Mouse (Mus musculus) MEL (cell line): ENCODE measurements at regions not wholly inside any gene's neighbourhood (a gene's known extent, or its start where the extent isn't known, plus 50 kb on each side); places are given as distances from the start of the nearest gene placed in this dataset.

Experiments used
- DNase-seq: peaks from one replicate; pipeline ENCODE4 v3.0.0; 2011; ENCODE audit warnings: low read depth, low spot score
- H3K27ac ChIP-seq: 2 replicates; pipeline ENCODE4 v1.5.1; 2012; ENCODE audit warnings: low read depth, mild to moderate bottlenecking, control low read depth, low read length, moderate library complexity; ENCODE audit not compliant: control insufficient read depth
- H3K27me3 ChIP-seq, 2 experiments: fragments of 150-350 bp in 1 of 2; sonication (generic) in 1 of 2; 2 replicates each; pipeline ENCODE4 v1.6.1; 2012; ENCODE audit warnings: low read length in 2 of 2, mild to moderate bottlenecking in 2 of 2, improper control_type of control experiment in 1 of 2, moderate library complexity in 1 of 2; ENCODE audit not compliant: insufficient read depth in 2 of 2, control insufficient read depth in 1 of 2
- H3K36me3 ChIP-seq, 2 experiments: 2 replicates each; pipeline ENCODE4 v1.6.1; 2012 to 2014; ENCODE audit warnings: low read length in 2 of 2, improper control_type of control experiment in 1 of 2, inconsistent platforms in 1 of 2, mild to moderate bottlenecking in 1 of 2; ENCODE audit not compliant: insufficient read depth in 2 of 2, control insufficient read depth in 1 of 2
- H3K4me1 ChIP-seq, 2 experiments: fragments of 150-350 bp in 1 of 2; sonication (generic) in 1 of 2; 2 replicates each; pipeline ENCODE4 v1.6.1; 2012; ENCODE audit warnings: low read length in 2 of 2, improper control_type of control experiment in 1 of 2, mild to moderate bottlenecking in 1 of 2; ENCODE audit not compliant: insufficient read depth in 2 of 2, control insufficient read depth in 1 of 2
- H3K4me3 ChIP-seq, 2 experiments: fragments of 150-350 bp in 1 of 2; sonication (generic) in 1 of 2; 2 replicates each; pipeline ENCODE4 v1.5.1; 2012; ENCODE audit warnings: low read depth in 2 of 2, low read length in 2 of 2, mild to moderate bottlenecking in 2 of 2, moderate library complexity in 2 of 2, control low read depth in 1 of 2, improper control_type of control experiment in 1 of 2; ENCODE audit not compliant: control insufficient read depth in 1 of 2, insufficient read depth in 1 of 2
- H3K79me2 ChIP-seq: 2 replicates; pipeline ENCODE4 v1.6.1; 2012; ENCODE audit warnings: mild to moderate bottlenecking, low read length, moderate library complexity; ENCODE audit not compliant: control insufficient read depth, poor library complexity, insufficient read depth
- H3K9ac ChIP-seq: 2 replicates; pipeline ENCODE4 v1.6.1; 2012; ENCODE audit warnings: low read depth, mild to moderate bottlenecking, control low read depth, low read length, moderate library complexity; ENCODE audit not compliant: control insufficient read depth, poor library complexity, severe bottlenecking
- H3K9me3 ChIP-seq: fragments of 150-350 bp; sonication (generic); replicated peaks from 2 replicates; pipeline ENCODE4 v1.6.1; 2012; ENCODE audit warnings: mild to moderate bottlenecking, low read length, improper control_type of control experiment, moderate library complexity; ENCODE audit not compliant: insufficient read depth
- CHD2 ChIP-seq: IDR thresholded peaks from 2 replicates; pipeline ENCODE4 v1.6.1; 2011; ENCODE audit warnings: low read length, improper control_type of control experiment
- EP300 ChIP-seq, 2 experiments: IDR thresholded peaks; 2 replicates each; pipeline ENCODE4 v1.6.1; 2011; ENCODE audit warnings: improper control_type of control experiment in 2 of 2, low read length in 2 of 2, low read depth in 1 of 2, mild to moderate bottlenecking in 1 of 2
- GATA1 ChIP-seq: IDR thresholded peaks from 2 replicates; pipeline ENCODE4 v1.6.1; 2011; ENCODE audit warnings: low read depth, low read length, improper control_type of control experiment
- JUND ChIP-seq: IDR thresholded peaks from 2 replicates; pipeline ENCODE4 v1.6.1; 2011; ENCODE audit warnings: low read depth, mild to moderate bottlenecking, improper control_type of control experiment, low read length
- MAX ChIP-seq: IDR thresholded peaks from 2 replicates; pipeline ENCODE4 v1.6.1; 2011; ENCODE audit warnings: low read length, improper control_type of control experiment
- MEF2A ChIP-seq: IDR thresholded peaks from 2 replicates; pipeline ENCODE4 v1.6.1; 2014; ENCODE audit warnings: low read depth, mild to moderate bottlenecking, inconsistent platforms, low read length, improper control_type of control experiment; ENCODE audit not compliant: poor library complexity, insufficient replicate concordance, severe bottlenecking; ENCODE audit errors: extremely low read depth
- MXI1 ChIP-seq: IDR thresholded peaks from 2 replicates; pipeline ENCODE4 v1.6.1; 2011; ENCODE audit warnings: mild to moderate bottlenecking, low read depth, low read length, improper control_type of control experiment
- MYB ChIP-seq: IDR thresholded peaks from 2 replicates; pipeline ENCODE4 v1.6.1; 2011; ENCODE audit warnings: mild to moderate bottlenecking, low read depth, low read length, improper control_type of control experiment
- MYC ChIP-seq: IDR thresholded peaks from 2 replicates; pipeline ENCODE4 v1.6.1; 2011; ENCODE audit warnings: low read depth, mild to moderate bottlenecking, low read length, improper control_type of control experiment, moderate library complexity
- POLR2A ChIP-seq, 2 experiments: IDR thresholded peaks; 2 replicates each; pipeline ENCODE4 v1.6.1; 2011 to 2012; ENCODE audit warnings: low read length in 2 of 2, mild to moderate bottlenecking in 2 of 2, control low read depth in 1 of 2, improper control_type of control experiment in 1 of 2, low read depth in 1 of 2, moderate library complexity in 1 of 2; ENCODE audit not compliant: control insufficient read depth in 1 of 2, insufficient read depth in 1 of 2, poor library complexity in 1 of 2
- RAD21 ChIP-seq: IDR thresholded peaks from 2 replicates; pipeline ENCODE4 v1.6.1; 2011; ENCODE audit warnings: mild to moderate bottlenecking, low read depth, low read length, improper control_type of control experiment
- RCOR1 ChIP-seq: IDR thresholded peaks from 2 replicates; pipeline ENCODE4 v1.6.1; 2012; ENCODE audit warnings: low read depth, mild to moderate bottlenecking, inconsistent platforms, low read length, improper control_type of control experiment
- SIN3A ChIP-seq: IDR thresholded peaks from 2 replicates; pipeline ENCODE4 v1.6.1; 2012; ENCODE audit warnings: low read length, improper control_type of control experiment, inconsistent platforms
- TAL1 ChIP-seq: IDR thresholded peaks from 2 replicates; pipeline ENCODE4 v1.6.1; 2012; ENCODE audit warnings: mild to moderate bottlenecking, inconsistent platforms, low read length, moderate library complexity, mixed read lengths
- TBP ChIP-seq: IDR thresholded peaks from 2 replicates; pipeline ENCODE4 v1.8.0; 2011; ENCODE audit warnings: low read depth, low read length, improper control_type of control experiment
- UBTF ChIP-seq: IDR thresholded peaks from 2 replicates; pipeline ENCODE4 v1.6.1; 2012; ENCODE audit warnings: low read depth, mild to moderate bottlenecking, inconsistent platforms, low read length, improper control_type of control experiment, moderate library complexity, borderline replicate concordance; ENCODE audit not compliant: insufficient read depth
- USF1 ChIP-seq: IDR thresholded peaks from 2 replicates; pipeline ENCODE4 v1.6.1; 2014; ENCODE audit warnings: low read depth, mild to moderate bottlenecking, inconsistent platforms, low read length, improper control_type of control experiment, moderate library complexity
- ZC3H11A ChIP-seq: IDR thresholded peaks from 2 replicates; pipeline ENCODE4 v1.6.1; 2012; ENCODE audit warnings: low read depth, mild to moderate bottlenecking, inconsistent platforms, low read length, improper control_type of control experiment
- ZMIZ1 ChIP-seq: IDR thresholded peaks from 2 replicates; pipeline ENCODE4 v1.6.1; 2012; ENCODE audit warnings: low read depth, mild to moderate bottlenecking, inconsistent platforms, low read length, improper control_type of control experiment, moderate library complexity
- ZNF384 ChIP-seq: IDR thresholded peaks from 2 replicates; pipeline ENCODE4 v1.6.1; 2012; ENCODE audit warnings: low read depth, mild to moderate bottlenecking, inconsistent platforms, low read length, improper control_type of control experiment

DNA sequence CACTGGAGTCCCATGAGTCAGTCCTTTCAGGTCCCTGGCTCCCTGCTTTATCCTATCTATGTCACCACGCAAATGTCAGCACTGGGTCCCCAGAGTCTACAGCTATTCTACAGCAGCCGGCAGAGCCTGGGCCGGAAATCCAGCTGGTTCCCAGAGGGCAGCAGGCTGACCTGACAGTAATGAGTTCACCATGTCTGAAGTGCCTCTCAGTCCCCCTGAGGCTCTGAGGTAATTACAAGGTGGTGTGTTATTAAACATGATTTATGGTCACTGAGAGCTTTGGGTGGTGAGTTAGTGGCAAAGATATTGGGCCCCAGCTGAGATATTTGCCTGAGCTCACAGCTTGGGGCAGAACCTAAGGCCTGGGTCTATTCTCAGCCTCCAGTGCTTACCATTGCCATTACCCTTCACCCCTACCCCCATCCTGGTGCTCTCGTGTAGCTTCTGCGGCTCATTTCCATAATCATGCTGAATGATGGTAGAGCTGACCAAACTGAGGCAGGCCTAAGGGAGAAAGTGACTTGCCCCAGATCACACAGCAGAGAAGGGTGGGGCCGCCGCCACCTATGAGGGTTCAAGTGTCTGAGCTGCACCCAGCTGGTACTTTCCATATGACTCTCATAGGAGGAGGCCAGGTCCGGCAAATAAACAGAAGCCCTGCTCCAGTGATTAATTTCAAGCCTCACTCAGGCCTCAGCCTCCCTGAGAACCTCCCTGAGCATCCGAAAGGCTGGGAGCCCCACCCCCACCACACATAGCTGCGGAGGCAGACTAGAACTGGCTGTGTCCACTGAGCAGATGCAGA, 446.8 kb downstream of the Ptpru start:
- Histone ChIP-seq H3K27ac (no peak overlapping the region), H3K36me3 (no peaks in the 10 kb centered on the region), H3K4me1 (no peaks in the 10 kb centered on the region), H3K27me3 (no peaks in the 10 kb centered on the region), H3K9me3 (no peaks in the 10 kb centered on the region), H3K4me3 (no peak overlapping the region), H3K9ac (no peak overlapping the region), H3K79me2 (no peaks in the 10 kb centered on the region)
- no peak for DNase-seq
- TF ChIP-seq TBP: no peak
- no peak for TF ChIP-seq CHD2
- TF ChIP-seq USF1: no peak
- no peak for TF ChIP-seq MXI1
- TF ChIP-seq UBTF: no peak
- no peak for TF ChIP-seq JUND
- TF ChIP-seq EP300 (IDR thresholded peaks at IDR 0.05; ENCODE audit: low read depth in 1 of 2, low read length in 2 of 2): no peak
- TF ChIP-seq POLR2A (IDR thresholded peaks at IDR 0.05; ENCODE audit: control insufficient read depth in 1 of 2, insufficient read depth in 1 of 2, low read depth in 1 of 2, low read length in 2 of 2, poor library complexity in 1 of 2): no peak
- no peak for TF ChIP-seq ZC3H11A
- no peak for TF ChIP-seq RCOR1
- TF ChIP-seq GATA1: no peak
- TF ChIP-seq MYB: no peak
- no peak for TF ChIP-seq MAX
- no peak for TF ChIP-seq TAL1
- TF ChIP-seq ZMIZ1: no peak
- no peak for TF ChIP-seq ZNF384
- no peak for TF ChIP-seq MEF2A
- TF ChIP-seq RAD21: no peak
- TF ChIP-seq MYC: no peak
- TF ChIP-seq SIN3A: no peak

GRCm38 (mm10) chr4:131391924-131392297, 446.2 kb downstream of the Ptpru start:
- Histone ChIP-seq H3K4me1 (no peaks in the 10 kb centered on the region), H3K27me3 (no peaks in the 10 kb centered on the region), H3K79me2 (no peaks in the 10 kb centered on the region), H3K9me3 (no peaks in the 10 kb centered on the region), H3K36me3 (no peaks in the 10 kb centered on the region), H3K9ac (no peak overlapping the region), H3K4me3 (no peak overlapping the region), H3K27ac (no peak overlapping the region)
- DNase-seq: no peak
- no peak for TF ChIP-seq MEF2A
